Mouse (Mus musculus): ENCODE data around the gene Gen1.

DNA sequence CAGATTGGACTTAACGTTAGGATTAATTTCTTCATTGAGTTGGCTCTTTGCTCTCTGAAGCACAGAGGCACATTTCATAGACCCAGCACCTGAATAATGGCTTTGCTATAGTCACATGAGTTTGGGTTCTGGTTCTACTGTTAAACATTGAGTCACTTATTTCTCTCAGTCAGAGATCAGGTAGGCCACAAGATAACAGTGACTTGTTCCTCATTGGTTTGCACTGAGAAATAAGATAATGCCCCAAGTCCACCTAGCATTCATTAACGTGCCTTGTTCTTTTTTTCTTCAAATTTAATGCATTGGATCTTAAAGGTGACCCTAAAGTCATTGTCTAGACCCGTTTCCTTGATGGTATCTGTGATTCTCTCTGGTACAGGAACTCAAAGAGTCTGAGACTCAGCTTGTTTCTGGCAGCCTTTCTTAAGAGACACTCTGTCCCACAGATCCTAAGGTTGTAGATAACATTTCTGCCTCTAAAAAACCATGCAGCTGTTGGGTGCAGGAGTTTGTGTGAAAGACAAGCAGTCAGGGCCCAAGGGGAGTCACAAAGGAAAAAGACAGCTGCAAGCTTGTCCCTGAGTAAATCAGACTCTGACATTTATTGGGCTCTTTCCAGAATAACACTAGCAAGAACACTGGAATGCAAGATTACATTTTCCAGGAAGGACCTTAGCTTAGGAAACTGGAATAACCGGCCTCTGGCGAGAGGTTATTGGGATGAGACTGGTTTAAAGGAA, 38.9 kb downstream of the Gen1 start:
- TF ChIP-seq CTCF (conservative IDR thresholded peaks at IDR 0.05; ENCODE audit: insufficient read depth, insufficient read length, low read depth, low read length), result no peak
- no peak for TF ChIP-seq POLR2A (IDR thresholded peaks at IDR 0.05; ENCODE audit: low read depth, low read length)

Measured in kidney, adult 2 months (tissue).